Mouse (Mus musculus) cerebellum, adult 9-11 months (tissue): ENCODE data around the gene Map3k4.

ENCODE experiments used
- DNase-seq: peaks from one replicate; pipeline ENCODE4 v3.0.0; 2022

Gene Map3k4

DNA sequence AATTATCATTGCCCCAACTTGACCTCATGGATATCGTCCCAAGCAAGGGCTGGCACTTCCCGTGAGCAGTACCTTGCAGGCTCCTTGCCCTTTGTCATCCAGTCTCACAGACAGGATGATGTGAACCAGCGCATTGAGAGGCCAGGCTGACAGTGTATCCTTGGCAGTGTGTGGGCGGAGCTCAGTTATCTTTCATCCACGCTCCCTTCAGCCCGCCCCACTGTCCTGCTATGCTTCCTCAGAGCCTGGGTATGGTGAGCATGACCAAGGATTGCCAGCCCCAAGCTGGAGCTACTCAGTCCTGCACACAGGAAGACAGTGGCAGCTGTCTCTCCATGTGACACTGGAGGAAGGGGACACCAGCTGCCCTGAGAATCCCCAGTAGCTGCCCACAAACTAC lies 102.4 kb downstream of the Map3k4 start:
- DNase-seq = no peak

DNA sequence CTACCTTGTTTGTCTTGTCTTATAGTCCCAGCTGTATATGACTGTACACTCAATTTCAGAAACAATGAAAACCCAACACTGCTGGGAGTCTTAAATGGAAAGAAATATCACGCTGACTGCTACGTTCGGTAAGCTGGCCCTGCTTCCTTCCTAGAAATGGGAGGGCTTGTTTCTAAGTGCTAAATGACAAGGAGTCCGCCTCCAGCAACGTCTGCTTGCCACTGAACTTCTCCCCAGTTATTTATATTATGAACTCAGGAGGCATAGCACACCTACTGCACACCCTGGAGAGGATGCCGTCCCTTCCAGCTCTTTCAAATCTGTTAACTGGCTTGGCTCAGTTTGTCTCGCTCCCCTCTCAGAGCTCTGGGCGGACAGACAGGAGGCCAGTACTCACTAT lies 105.2 kb downstream of the Map3k4 start:
- DNase-seq = no peak

DNA sequence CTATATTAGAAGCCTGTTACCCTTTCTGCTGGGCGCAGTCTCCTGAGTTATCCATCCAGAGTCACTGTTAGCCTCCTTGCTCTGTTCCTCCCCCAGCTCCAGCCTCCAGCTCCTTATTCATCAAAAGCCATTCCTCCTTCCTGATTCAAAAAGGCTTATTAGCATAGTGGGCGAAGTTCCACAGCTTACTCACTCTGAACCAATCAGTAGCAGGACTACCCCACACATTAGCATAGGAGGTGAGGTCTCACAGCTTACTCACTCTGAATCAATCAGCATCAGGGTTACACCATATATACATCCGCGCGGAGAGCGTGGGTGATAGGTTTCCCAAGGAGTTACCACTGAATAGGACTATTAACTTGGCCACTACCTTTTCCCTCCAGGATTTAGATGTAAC lies 106.3 kb downstream of the Map3k4 start:
- DNase-seq = no peak

DNA sequence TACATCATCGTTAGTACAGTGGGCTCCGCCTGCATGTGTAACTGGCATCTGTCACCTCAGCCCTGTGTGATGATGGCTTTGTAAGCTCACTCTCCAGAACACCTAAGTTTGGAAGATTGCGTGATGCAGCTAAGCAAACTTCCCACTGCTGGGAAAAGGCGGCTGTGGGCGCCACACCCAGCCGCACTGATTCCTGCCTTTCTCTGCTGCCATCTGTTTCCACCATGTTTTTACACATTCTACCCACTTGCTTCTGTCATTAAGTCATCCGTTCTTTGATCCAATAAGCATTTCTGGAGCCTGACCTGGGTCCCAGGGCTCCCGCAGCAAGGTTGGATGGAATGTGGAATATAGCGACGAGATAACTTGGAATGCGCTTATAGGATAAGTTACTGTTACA lies 106.7 kb downstream of the Map3k4 start:
- no peak for DNase-seq

DNA sequence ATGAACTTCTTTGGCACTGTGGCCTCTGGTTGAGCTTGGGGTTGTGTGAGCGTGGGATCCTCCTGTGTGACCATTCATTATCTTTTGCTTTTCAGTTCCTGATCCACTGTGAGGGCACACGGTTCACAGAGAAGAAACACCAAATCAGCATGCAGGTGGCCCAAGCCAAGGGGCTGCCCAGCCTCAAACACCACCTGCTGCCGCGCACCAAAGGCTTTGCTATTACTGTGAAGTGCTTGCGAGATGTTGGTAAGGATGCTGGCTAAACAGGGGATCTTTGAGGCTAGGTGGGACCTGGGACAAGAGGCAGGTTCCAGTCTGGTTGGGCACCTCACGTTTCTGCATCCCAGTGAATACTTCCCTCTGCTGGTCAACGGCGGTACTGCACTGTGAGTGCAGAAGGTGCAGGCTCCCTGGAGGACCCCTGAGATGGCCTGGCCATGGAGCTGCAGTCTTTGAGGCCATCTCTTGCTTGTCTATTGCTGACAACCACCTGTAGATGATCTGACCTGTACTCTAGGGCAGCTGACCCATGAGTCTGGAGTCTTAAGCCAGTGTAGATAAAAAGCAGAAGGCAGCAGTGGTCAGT lies 108.0 kb downstream of the Map3k4 start:
- peak; percentile 76 for DNase-seq

DNA sequence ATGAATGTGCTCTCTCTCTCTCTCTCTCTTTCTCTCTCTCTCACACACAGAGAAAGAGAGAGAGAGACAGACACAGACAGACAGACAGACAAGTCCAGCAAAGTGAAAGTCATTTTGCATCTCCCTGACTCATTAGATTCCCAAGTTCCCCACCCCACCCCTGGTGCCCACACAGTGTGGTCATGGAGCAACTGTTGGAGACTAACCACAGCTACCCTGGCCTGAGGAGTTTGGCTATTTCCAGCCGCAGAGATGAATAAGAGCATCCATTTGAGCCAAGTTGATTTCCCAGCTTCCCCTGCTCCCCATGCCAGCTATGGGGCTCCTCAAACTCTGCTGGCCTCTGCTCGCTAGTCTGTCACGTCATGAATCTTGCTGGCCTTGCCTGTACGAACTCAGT lies 109.1 kb downstream of the Map3k4 start:
- no peak for DNase-seq

DNA sequence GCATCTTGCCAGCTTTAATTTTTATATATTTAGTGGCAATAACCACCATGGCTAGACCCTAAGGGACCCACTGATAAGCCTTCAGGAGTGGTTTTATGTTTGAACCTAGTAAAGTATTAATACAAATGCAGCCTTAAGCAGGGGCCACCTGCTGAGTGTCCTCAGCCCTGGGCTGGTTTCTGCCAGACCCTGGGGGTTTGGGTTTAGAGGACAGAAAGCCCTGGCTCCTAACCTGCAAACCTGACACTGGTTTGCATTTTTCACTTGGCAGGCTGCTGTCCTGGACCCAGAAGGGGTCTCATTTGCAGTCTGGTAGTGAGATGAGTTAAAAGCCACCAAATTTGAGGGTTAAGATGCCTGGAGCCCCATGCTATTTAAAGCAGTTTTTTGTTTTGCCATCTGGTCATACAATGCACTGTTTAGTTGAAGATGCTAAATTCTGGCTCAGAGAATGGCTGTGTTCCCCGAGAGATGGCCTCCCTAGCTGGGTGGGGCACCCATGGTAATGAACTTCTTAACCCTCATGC lies 111.5 kb downstream of the Map3k4 start:
- DNase-seq = no peak

DNA sequence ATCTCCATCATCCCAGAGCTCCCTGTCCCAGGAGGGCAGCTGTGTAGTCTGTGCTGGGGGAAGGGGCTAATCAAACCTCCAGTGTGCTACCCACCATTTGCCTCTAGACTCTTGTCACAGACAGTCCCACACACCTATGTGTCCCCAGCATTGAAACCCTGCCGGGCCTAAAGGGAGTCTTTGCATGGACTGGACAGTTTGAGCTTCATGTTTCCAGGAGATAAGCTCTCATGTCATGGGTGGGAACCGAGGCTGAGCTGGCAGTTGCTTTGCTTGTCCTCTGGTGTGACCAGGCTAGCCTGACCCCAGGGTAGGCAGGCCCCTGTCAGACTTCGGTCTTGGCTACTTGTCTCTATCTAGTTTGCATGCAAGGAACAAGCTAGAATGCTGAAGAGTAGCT lies 112.3 kb downstream of the Map3k4 start:
- no peak for DNase-seq

DNA sequence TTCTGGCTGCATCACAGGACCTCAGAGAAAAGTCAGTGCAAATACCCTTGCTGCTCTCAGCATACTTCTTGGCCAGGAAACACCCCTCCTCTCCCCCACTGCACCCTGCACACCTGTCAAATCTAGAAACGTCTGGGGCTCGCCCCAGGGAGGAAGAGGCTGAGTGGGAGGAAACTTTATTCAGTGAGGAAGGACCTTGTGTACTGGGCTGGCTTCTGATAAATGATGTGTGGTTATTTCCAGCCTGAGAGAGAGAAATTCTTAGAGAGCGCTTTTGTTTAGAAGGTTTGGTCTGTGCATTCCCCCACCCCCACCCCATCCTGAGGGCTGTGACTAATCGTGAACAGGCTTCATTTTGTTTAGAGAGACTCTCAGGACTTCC lies 112.9 kb downstream of the Map3k4 start:
- DNase-seq = no peak

DNA sequence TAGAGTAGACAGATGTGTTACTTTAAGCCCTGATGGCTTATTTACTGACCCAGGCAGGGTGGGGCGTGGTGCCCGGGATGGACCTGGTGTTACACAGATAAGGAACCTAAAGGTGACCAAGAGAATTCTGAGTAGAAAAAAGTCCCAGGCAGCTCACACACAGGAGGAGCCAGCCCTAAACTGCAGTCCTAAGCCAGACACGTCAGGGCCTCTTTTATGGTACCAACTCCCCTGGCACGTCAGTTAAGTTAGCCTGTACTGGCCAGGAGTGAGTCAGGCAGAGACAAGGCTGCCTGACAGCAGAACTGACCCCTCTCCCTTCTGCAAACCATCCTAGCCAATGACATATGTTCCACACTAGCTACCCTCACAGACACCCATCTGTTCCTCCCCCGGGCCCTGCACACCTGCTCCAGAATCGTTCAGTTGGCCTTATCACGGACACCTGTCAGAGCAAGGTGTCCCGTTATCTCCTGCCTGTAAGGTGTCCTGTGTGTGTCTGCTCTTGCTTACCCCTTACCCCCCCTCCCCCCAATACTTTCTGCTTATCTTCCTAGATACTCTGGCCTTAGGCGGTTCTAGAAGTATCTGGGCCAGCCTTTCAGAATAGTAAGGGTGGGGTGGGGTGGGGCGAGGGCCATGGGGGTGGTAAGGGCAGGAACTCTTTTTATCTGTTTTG lies 113.4 kb downstream of the Map3k4 start:
- no peak for DNase-seq

DNA sequence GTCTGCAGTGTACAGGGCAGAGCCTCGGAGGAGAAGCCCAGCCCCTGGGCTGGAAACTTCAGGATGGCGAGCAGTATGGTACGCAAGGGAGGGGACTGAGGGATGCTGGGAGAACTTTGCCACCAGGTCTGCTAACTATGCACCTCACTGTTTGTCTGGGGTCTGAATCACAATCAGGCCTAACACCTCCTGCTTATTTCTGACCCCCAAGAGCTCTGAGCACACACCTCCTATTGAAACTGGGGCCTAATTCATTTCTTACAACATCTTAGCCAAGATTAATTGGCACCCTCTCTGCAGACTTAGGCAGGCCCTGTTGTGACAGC lies 113.9 kb downstream of the Map3k4 start:
- DNase-seq = no peak

DNA sequence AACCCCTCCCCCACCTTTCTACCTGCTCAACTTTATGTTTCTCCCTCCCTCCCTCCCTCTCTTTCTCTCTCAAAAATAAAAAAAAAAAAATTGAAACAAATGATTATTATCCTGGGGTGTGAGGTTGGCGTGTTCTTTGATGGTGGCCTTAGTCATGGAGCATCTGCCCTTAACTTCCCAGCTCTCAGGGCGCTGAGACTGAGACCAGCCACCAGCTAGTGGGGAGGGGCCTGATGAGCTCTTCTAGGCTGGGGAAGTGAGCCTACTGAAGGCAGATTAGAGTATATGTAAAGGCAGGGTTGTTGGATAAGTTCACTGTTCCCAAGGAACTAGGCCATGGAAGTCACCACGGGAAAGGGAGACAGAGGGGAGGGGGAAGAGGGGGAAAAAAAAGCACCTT lies 114.3 kb downstream of the Map3k4 start:
- no peak for DNase-seq

DNA sequence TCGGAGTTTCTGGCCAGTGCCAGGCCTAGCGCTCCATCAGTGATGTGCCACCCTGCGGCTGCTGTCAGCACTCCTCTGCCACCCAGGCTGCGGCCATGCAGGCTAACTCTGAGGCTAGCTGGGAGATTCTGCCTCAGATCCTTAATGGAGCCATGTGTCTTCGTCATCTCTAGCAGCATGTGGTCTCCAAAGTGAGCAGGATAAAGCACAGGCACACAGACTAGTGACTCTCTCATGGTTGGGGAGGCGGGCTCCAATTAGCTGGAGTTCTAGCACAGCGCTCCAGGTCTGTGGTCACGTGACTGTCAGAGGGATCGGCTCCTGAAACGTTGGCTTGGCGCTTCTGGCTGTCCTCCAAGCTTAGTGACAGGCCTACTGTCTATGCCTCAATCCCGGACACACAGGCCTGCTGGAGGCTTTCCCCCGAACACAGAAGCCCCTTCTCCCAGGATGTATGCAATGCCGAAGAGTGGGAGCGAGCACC lies 115.1 kb downstream of the Map3k4 start:
- peak; percentile 64 for DNase-seq

DNA sequence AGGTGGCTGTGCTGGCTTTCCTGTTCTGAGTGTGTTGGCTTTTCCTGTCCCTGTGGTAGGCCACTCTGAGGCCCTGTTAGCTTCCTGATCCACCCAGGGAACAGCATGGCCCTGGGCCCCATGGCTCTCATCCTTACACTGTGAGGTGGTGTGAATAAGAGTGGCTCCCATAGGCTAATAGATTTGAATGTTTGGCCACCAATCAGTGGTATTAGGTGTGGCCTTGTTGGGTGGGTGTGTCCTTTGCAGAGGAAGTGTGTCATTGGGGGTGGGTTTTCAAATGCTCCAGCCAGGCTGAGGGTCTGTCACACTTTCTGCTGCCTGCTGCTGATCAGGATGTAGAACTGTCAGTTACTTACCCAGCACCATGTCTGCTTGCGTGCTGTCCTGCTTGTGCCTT lies 117.5 kb downstream of the Map3k4 start:
- no peak for DNase-seq

DNA sequence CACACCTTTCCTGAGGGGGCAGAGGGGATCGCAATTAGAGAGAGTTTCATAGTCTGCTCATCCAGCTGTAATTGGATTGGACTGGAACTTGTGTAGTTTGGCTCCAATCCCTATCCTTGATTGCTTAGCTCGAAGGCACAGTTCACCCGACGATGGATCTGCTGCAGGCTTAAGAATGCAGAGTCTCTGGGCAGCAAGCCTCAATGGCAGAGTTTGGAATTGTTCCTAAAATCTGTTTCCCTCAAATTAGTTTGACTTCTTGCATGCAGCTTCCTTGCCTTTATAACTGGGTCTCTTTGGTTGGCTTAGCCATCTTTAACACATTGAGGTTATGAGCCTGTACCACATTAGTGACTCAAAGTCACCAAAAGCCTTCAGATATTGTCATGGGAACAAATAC lies 118.7 kb downstream of the Map3k4 start:
- DNase-seq = no peak

DNA sequence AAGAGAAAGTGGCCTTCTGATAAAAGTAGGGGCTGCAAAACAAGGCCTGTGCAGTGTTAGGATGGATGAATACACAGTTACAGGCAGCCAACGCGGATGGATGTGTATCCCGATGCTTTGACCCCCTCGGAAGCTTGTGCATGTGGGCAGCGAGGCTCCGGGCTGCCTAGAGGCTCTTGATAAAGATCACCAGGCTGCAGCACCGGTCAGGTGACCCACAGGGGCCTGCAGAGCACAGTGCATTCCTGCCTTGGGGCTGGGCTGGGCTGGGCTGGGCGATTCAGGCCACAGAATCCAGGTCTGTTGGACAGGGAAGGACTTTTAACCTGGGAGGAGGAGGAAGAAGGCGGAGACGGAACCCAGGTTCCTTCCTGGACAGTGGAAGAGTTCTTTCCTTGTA lies 123.0 kb downstream of the Map3k4 start:
- DNase-seq = no peak

DNA sequence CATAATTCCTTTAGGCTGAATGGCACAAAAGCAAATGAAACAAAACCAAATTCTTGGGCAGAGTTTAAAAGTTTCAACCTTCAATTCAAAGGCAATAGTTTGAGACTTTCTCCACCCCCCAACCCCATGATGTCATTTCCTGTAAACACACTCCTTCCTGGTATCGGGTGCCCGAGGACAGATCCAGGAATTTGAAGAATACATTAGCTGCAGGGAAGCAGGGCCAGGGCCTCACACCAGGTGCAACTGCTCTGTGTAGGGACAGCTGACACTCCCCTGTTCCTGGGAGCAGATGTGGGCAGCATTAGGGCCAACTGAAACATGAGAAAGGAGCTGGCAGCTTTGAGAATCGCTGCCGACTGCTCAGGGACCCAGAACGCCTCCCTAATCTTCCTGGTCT lies 123.5 kb downstream of the Map3k4 start:
- DNase-seq = no peak

DNA sequence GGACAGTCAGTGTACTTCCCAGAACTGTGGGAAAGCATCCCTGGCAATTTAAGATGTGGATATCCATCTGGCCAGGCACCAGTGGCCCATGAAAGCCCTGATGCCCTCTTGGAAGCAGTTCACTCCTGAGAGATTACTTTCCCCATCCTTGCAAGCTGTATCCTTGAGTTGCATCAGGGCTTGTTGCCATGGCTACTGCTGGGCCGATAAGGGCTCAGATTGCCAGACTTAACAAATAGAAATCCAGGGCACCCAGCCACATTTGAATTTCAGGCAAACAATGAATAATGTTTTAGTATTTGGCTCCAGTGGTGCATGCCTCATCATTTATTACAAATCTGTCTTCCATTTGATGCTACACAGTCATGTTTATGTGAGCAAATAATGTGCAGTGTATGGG lies 130.8 kb downstream of the Map3k4 start:
- peak; percentile 21 for DNase-seq

DNA sequence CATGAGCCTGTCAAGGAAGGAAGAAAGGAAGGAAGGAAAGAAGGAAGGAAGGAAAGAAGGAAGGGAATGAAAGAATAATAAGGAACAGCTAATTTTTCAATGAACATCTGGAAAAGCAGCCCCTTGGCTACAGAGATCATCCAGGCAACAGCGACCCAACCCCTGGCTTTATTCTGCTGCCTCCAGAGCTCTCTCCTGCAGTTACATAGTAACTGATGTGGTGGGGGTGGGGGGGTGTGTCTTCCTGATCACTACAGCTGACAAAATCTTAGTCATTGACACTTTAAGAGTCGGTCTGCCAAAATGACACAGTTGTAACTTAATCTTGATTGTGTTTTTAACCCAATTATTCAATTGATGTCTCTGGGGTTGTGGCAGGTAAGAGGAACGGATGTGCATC lies 132.3 kb downstream of the Map3k4 start:
- no peak for DNase-seq

DNA sequence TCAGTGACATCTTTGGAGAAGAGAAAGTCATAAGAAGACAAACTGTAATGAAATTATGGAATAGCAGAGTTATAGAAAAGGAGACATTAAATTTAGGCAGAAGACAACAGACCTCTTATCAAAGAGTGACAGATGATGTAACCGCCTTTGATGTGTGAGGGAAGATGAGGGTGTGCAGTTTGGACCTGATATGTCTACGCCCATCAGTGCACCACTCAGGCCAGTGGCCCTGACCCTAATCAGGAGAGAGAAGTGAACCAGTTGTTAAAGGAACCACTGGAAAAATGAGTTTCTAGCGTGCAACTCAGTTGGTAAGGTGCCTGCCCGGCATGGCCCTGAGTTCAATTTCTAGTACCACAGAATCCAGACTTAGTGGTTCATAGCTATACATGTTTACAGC lies 132.7 kb downstream of the Map3k4 start:
- DNase-seq = no peak

DNA sequence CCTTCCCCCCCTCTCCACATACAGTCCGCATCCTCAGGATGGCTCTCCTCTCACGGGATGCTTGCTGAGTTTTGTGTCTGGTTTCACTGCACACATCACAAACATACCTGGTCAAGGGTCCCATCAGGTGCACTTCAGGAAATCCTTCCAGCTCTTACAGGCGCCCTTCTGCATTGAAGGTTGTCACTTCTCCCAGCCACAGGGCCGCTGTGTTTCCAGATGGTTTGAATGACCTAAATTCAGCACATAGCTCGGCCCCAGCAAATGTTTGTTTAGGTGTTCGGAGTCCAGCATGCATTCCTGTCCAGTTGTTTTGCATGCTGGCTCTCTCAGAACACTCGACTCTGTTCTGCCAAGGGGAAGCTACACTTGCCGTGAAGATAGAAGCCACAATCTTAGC lies 134.3 kb downstream of the Map3k4 start:
- DNase-seq = no peak

DNA sequence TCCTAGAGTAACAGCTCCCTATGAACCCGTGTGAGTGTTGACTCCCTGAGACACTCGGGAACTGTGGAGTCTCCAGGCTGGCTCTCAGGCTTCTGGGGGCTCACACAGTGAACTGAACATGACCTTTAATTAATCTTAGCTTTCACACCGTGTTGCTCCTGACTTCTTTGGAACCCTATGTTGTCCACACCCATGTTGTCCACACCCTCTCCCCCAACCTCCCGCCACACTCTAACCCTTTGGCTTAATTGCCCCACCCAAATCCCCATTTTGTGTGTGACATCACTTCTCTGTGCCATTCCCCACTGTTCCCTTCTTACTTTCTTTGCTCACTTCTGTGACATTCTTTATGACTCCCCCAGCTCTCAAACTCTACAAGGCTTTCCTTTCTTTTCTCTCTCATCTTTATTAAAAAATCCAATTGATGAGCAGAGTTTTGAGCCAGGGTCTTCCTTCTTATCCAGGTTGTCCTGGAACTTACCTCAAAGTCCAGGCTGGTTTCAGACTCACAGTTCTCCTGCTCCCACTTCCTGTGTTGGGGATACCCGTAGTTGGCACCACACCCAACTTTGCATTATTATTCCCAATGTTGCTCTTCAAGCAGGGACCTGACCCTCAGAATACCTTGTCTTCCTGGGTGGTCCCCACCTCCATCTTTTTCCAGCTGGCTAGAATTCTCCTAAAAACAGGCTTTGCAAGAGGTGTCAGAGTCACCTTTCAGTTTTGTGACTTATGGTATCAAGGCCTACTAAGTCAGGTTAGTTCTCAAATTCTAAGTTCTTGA lies 135.7 kb downstream of the Map3k4 start:
- no peak for DNase-seq

DNA sequence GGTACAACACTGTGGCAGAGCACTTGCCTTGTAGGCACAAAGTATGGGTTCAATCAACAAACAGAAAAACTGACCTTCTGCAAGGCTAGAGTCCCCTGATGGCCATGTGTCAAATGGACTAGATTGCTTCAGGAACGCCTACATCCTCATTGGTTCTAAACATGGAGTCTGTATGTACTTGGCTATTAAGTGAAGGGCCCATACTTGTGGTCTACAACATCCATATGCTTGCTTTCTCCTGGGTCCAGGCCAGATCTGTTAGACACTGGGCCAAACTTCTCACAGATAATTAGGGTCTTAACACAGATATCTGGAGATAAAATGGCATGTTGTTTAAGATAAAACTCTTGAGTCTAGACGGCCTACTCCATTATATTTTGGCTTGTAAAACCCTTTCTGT lies 138.8 kb downstream of the Map3k4 start:
- DNase-seq = no peak

DNA sequence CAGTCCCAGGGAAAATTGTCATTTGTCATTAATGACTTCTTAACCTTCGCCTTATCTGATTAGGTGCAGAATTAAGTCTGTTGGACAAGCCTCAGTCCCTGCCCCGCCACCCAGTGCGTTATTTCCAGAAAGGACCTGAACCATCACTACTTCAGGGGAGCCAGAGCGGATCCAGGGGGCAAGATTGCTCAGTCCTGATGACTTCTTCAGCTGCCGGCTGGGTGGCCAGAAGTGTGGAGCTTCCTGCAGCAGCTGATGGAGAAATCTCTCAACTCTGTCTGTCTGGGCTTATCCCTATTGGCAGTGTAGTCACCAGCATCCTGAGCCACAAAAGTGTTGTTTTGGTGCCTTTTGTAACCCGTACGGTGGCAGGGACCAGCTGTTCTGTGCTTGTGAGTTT lies 139.3 kb downstream of the Map3k4 start:
- no peak for DNase-seq
